Mouse (Mus musculus): ENCODE data around the gene Tmpo.

Tmpo gene

GRCm38 (mm10) chr10:91105981-91106380, 75.1 kb downstream of the Tmpo start:
- no peak for DNase-seq

- no peak for DNase-seq
These were observed 78.1 kb downstream of the Tmpo start for GRCm38 (mm10) chr10:91102799-91103590.

- no peak for DNase-seq
These were observed 79.2 kb downstream of the Tmpo start for GRCm38 (mm10) chr10:91101936-91102335.

GRCm38 (mm10) chr10:91100101-91100500, 81.0 kb downstream of the Tmpo start:
- DNase-seq, result no peak

- DNase-seq, result no peak
These were observed 83.1 kb downstream of the Tmpo start for GRCm38 (mm10) chr10:91098056-91098455.

Data from retina, postnatal 1 day (tissue).